Mouse (Mus musculus) neural tube, embryonic 14.5 days (tissue): ENCODE measurements around the gene Spa17. TPM values are rescaled to one million over a fixed set of nuclear protein-coding genes. Genes with fewer than 3 reads are reported as not detected.

Source experiments
- ATAC-seq: fragments of 200-750 bp; cut with Nextera tagmentation; 2 replicates; pipeline ENCODE4 v1.8.0; 2017; ENCODE audit warnings: low read depth, mild to moderate bottlenecking, moderate TSS enrichment, moderate library complexity
- H3K27ac ChIP-seq: fragments of 300-500 bp; sonication (generic); 2 replicates; pipeline ENCODE4 v1.5.1; 2014; ENCODE audit warnings: low read depth, mild to moderate bottlenecking, control low read depth, low read length, moderate library complexity, mixed read lengths
- H3K27me3 ChIP-seq: fragments of 300-500 bp; sonication (generic); 2 replicates; pipeline ENCODE4 v1.6.1; 2014; ENCODE audit warnings: low read length; ENCODE audit not compliant: control insufficient read depth, insufficient read depth
- H3K36me3 ChIP-seq: fragments of 300-500 bp; sonication (generic); 2 replicates; pipeline ENCODE4 v1.6.1; 2014; ENCODE audit warnings: low read length, mixed read lengths; ENCODE audit not compliant: control insufficient read depth, insufficient read depth
- H3K4me1 ChIP-seq: fragments of 300-500 bp; sonication (generic); 2 replicates; pipeline ENCODE4 v1.6.1; 2014; ENCODE audit warnings: low read length; ENCODE audit not compliant: control insufficient read depth, insufficient read depth
- H3K4me2 ChIP-seq: fragments of 300-500 bp; sonication (generic); 2 replicates; pipeline ENCODE4 v1.6.1; 2014; ENCODE audit warnings: mild to moderate bottlenecking, low read depth, low read length, control low read depth
- H3K4me3 ChIP-seq: fragments of 300-500 bp; sonication (generic); 2 replicates; pipeline ENCODE4 v1.5.1; 2014; ENCODE audit warnings: low read depth, low read length, control low read depth, mixed read lengths
- H3K9ac ChIP-seq: fragments of 300-500 bp; sonication (generic); replicated peaks from 2 replicates; pipeline ENCODE4 v1.6.1; 2014; ENCODE audit warnings: low read depth, mild to moderate bottlenecking, control low read depth, low read length, mixed read lengths
- H3K9me3 ChIP-seq: fragments of 300-500 bp; sonication (generic); 2 replicates; pipeline ENCODE4 v1.6.1; 2016; ENCODE audit warnings: low read length; ENCODE audit not compliant: control insufficient read depth
- WGBS: fragments of 180-500 bp; shearing (Covaris S2); extraction: QIAGEN DNeasy Blood & Tissue Kit; methylation state at CpG from one replicate; pipeline ENCODE4 v1.1.7; 2014; 5-methylcytosine and 5-hydroxymethylcytosine counted together
- polyA plus RNA-seq: library from polyadenylated mRNA; unstranded; fragments of >200 nt; fragmentation: Nextera tagmentation; extraction: Ambion mirVana; gene quantifications from 2 replicates; pipeline ENCODE4 v1.2.1, GENCODE M21; 2014

Spa17 gene
- polyA plus RNA-seq, 1 experiment from 2014 or later, result 11.2 TPM

- Histone ChIP-seq H3K4me2 (no peak overlapping the region), H3K27ac (no peak overlapping the region), H3K9ac (no peak overlapping the region), H3K27me3 (no peaks in the 10 kb centered on the region), H3K4me3 (no peak overlapping the region), H3K9me3 (no peaks in the 10 kb centered on the region), H3K36me3 (no peaks in the 10 kb centered on the region), H3K4me1 (no peaks in the 10 kb centered on the region)
- peak; percentile 61; the same call in 1 of the 2 replicates for ATAC-seq
- WGBS, result 73% methylated on average over 4 of the region's 4 CpGs
These were observed 26.8 kb downstream of the Spa17 start for GRCm38 (mm10) chr9:37586718-37587117.

- no peaks in the 10 kb centered on the region for H3K36me3 ChIP-seq
- H3K4me1 ChIP-seq, result no peaks in the 10 kb centered on the region
- ATAC-seq, result no peak
- no peaks in the 10 kb centered on the region for H3K27me3 ChIP-seq
- no peak overlapping the region for H3K4me3 ChIP-seq
- WGBS, result 85% methylated on average over 5 of the region's 5 CpGs
- H3K9ac ChIP-seq, result no peak overlapping the region
- no peak overlapping the region for H3K4me2 ChIP-seq
- no peak overlapping the region for H3K27ac ChIP-seq
- no peaks in the 10 kb centered on the region for H3K9me3 ChIP-seq
These were observed 29.9 kb downstream of the Spa17 start for GRCm38 (mm10) chr9:37583594-37583993.

GRCm38 (mm10) chr9:37576436-37576930, 37.0 kb downstream of the Spa17 start:
- H3K36me3 ChIP-seq, result no peaks in the 10 kb centered on the region
- 0 out of 2 replicates have a peak, but pooled peaks cover 11% of the 10 kb centered on the region for H3K4me1 ChIP-seq
- H3K4me3 ChIP-seq, result peak overlapping the region; percentile 9; the same call in 1 of the 2 replicates
- no peaks in the 10 kb centered on the region for H3K9me3 ChIP-seq
- H3K4me2 ChIP-seq, result peak overlapping the region; percentile 44
- H3K27ac ChIP-seq, result peak overlapping the region; percentile 71
- H3K9ac ChIP-seq, result peak overlapping the region; percentile 29; the same call in 1 of the 2 replicates
- peak; percentile 92 for ATAC-seq
- H3K27me3 ChIP-seq, result no peaks in the 10 kb centered on the region
- WGBS, result 12% methylated on average over 14 of the region's 14 CpGs

DNA sequence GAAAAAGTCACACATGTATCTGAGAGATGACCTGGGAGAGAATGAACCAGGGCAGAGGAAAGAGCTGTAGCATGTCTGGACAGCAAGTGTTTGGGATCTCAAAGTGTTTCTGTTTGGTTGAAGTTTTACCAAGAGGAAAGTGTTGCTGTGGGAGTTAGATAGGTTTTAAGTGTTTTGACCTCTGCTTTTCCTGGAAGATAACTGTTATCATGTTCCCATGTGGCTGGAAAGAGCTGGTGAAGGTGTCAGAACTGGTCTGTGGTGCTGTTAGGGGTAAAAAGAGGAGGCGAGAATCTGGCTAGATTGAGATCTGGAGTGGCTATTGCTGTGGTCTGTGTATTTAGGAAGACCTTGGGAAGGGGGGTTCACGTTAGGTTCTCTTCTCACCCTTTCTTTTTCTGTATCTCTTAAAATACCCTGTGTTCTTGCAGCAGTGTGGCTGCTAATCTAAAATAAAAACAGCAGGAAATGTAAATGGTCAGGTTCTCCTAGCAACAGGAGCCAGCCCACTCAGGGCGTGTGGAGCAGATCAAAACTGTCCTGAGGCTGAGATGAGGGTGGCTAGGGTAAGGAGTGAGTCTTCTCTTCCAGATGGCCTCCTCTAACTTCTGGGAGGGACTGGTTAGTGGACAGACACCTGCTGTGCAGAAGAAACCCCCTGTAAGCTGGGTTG, 41.2 kb downstream of the Spa17 start:
- Histone ChIP-seq H3K27me3 (no peaks in the 10 kb centered on the region), H3K9me3 (no peaks in the 10 kb centered on the region), H3K4me1 (peaks cover 18% of the 10 kb centered on the region; the same call in 1 of the 2 replicates), H3K4me3 (no peak overlapping the region), H3K9ac (no peak overlapping the region), H3K27ac (no peak overlapping the region), H3K36me3 (no peaks in the 10 kb centered on the region), H3K4me2 (no peak overlapping the region)
- WGBS, result 64% methylated on average over 3 of the region's 3 CpGs
- ATAC-seq, result no peak

GRCm38 (mm10) chr9:37569231-37569835, 44.2 kb downstream of the Spa17 start:
- ATAC-seq, result no peak
- Histone ChIP-seq H3K27me3 (no peaks in the 10 kb centered on the region), H3K9me3 (no peaks in the 10 kb centered on the region), H3K36me3 (no peaks in the 10 kb centered on the region), H3K9ac (no peak overlapping the region), H3K4me1 (peaks cover 7% of the 10 kb centered on the region; the same call in 1 of the 2 replicates), H3K27ac (no peak overlapping the region), H3K4me2 (no peak overlapping the region), H3K4me3 (no peak overlapping the region)
- WGBS, result 78% methylated on average over 2 of the region's 2 CpGs

GRCm38 (mm10) chr9:37568605-37569214, 44.8 kb downstream of the Spa17 start:
- H3K4me1 ChIP-seq, result peaks cover 7% of the 10 kb centered on the region; the same call in 1 of the 2 replicates
- H3K27me3 ChIP-seq, result no peaks in the 10 kb centered on the region
- H3K36me3 ChIP-seq, result no peaks in the 10 kb centered on the region
- H3K27ac ChIP-seq, result no peak overlapping the region
- no peak overlapping the region for H3K4me2 ChIP-seq
- ATAC-seq, result peak; percentile 52; the same call in 1 of the 2 replicates
- H3K4me3 ChIP-seq, result no peak overlapping the region
- H3K9ac ChIP-seq, result 0 out of 2 replicates have a peak overlapping the region, but pooled peaks have one; percentile 11
- H3K9me3 ChIP-seq, result no peaks in the 10 kb centered on the region
- WGBS, result 30% methylated on average over 4 of the region's 4 CpGs

DNA sequence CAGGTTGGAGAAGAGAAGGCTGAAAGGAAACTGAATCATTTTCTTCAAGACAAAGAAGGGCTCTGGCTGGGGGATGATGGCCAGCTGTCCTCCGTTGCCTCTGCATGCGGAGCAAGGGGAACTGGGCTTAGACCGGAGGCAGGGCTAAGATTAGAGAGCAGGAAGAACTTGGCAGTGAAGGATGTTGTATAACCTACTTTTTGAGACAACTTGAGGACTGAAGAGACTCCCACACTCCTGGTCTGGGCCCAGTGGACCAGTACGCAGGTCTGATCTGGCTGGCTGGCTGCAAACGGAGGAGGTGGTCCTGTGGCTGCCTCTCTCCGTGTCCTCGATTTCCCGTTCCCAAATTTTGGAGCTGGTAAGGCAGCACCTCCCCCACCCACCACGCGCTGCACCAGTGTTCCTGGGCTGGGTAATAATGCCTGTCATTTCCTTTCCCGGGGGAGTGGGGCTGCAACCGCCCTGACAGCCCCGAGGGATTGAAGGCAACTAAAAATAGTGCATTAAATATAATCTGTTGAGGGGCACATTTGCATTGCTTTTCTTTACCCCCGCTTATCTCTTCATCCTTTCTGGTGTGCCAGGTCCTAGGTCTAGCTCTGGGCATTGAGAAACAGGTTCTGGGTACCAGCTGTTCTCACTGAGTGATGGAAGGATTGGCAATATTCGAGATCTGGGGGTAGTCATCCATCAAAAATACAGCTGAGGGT, 45.5 kb downstream of the Spa17 start:
- no peaks in the 10 kb centered on the region for H3K9me3 ChIP-seq
- 0 out of 2 replicates have a peak overlapping the region, but pooled peaks have one; percentile 11 for H3K9ac ChIP-seq
- H3K36me3 ChIP-seq, result no peaks in the 10 kb centered on the region
- 0 out of 2 replicates have a peak, but pooled peaks have one; percentile 18 for ATAC-seq
- 25% methylated on average over 15 of the region's 15 CpGs for WGBS
- no peak overlapping the region for H3K4me3 ChIP-seq
- H3K27me3 ChIP-seq, result no peaks in the 10 kb centered on the region
- no peak overlapping the region for H3K4me2 ChIP-seq
- H3K27ac ChIP-seq, result no peak overlapping the region
- peaks cover 7% of the 10 kb centered on the region; the same call in 1 of the 2 replicates for H3K4me1 ChIP-seq

- Histone ChIP-seq H3K27ac (no peak overlapping the region), H3K27me3 (no peaks in the 10 kb centered on the region), H3K4me2 (no peak overlapping the region), H3K9ac (no peak overlapping the region), H3K36me3 (no peaks in the 10 kb centered on the region), H3K4me1 (peaks cover 7% of the 10 kb centered on the region; the same call in 1 of the 2 replicates), H3K9me3 (no peaks in the 10 kb centered on the region), H3K4me3 (no peak overlapping the region)
- ATAC-seq, result peak; percentile 56; the same call in 1 of the 2 replicates
- WGBS, result 26% methylated on average over 5 of the region's 5 CpGs
These were observed 46.1 kb downstream of the Spa17 start for GRCm38 (mm10) chr9:37567454-37567853.
